Mouse (Mus musculus) heart, postnatal 0 days (tissue): Measurements from ENCODE around the gene Map1a.

ENCODE experiments used
- CTCF ChIP-seq: IDR thresholded peaks from 2 replicates; pipeline ENCODE4 v1.5.1; 2016; ENCODE audit warnings: antibody characterized with exemption, control low read depth, low read depth
- EP300 ChIP-seq: IDR thresholded peaks from 2 replicates; pipeline ENCODE4 v1.6.1; 2016; ENCODE audit warnings: antibody characterized with exemption, low read depth

GRCm38 (mm10) chr2:121297701-121298100, 8.3 kb downstream of the Map1a start:
- TF ChIP-seq CTCF (no peak), EP300 (no peak)
